Mouse (Mus musculus) CH12.LX (cell line): Measurements from ENCODE around the gene Adamtsl5.

Experiments used
- CTCF ChIP-seq, 2 experiments: IDR thresholded peaks in 1 of 2; conservative IDR thresholded peaks in 1 of 2; 2 replicates each; pipeline ENCODE4 v1.5.1; 2011 to 2012; ENCODE audit warnings: low read depth in 2 of 2, low read length in 2 of 2, improper control_type of control experiment in 1 of 2, inconsistent platforms in 1 of 2, mild to moderate bottlenecking in 1 of 2, moderate library complexity in 1 of 2
- EP300 ChIP-seq: IDR thresholded peaks from 2 replicates; pipeline ENCODE4 v1.6.1; 2011; ENCODE audit warnings: low read length, improper control_type of control experiment
- HCFC1 ChIP-seq: IDR thresholded peaks from 2 replicates; pipeline ENCODE4 v1.6.1; 2012; ENCODE audit warnings: low read depth, mild to moderate bottlenecking, inconsistent platforms, low read length, improper control_type of control experiment
- MAFK ChIP-seq: IDR thresholded peaks from 2 replicates; pipeline ENCODE4 v1.6.1; 2011; ENCODE audit warnings: low read length, improper control_type of control experiment; ENCODE audit not compliant: insufficient replicate concordance
- NELFE ChIP-seq: IDR thresholded peaks from 2 replicates; pipeline ENCODE4 v1.6.1; 2011; ENCODE audit warnings: low read depth, low read length, improper control_type of control experiment
- POLR2A ChIP-seq: IDR thresholded peaks from 2 replicates; pipeline ENCODE4 v1.6.1; 2011; ENCODE audit warnings: low read depth, mild to moderate bottlenecking, improper control_type of control experiment, low read length
- POLR2AphosphoS2 ChIP-seq: IDR thresholded peaks from 2 replicates; pipeline ENCODE4 v1.6.1; 2011; ENCODE audit warnings: low read depth, low read length, improper control_type of control experiment
- RAD21 ChIP-seq: IDR thresholded peaks from 2 replicates; pipeline ENCODE4 v1.6.1; 2011; ENCODE audit warnings: low read depth, mild to moderate bottlenecking, low read length, improper control_type of control experiment, moderate library complexity
- ZC3H11A ChIP-seq: IDR thresholded peaks from 2 replicates; pipeline ENCODE4 v1.6.1; 2012; ENCODE audit warnings: low read depth, mild to moderate bottlenecking, inconsistent platforms, low read length, improper control_type of control experiment

DNA sequence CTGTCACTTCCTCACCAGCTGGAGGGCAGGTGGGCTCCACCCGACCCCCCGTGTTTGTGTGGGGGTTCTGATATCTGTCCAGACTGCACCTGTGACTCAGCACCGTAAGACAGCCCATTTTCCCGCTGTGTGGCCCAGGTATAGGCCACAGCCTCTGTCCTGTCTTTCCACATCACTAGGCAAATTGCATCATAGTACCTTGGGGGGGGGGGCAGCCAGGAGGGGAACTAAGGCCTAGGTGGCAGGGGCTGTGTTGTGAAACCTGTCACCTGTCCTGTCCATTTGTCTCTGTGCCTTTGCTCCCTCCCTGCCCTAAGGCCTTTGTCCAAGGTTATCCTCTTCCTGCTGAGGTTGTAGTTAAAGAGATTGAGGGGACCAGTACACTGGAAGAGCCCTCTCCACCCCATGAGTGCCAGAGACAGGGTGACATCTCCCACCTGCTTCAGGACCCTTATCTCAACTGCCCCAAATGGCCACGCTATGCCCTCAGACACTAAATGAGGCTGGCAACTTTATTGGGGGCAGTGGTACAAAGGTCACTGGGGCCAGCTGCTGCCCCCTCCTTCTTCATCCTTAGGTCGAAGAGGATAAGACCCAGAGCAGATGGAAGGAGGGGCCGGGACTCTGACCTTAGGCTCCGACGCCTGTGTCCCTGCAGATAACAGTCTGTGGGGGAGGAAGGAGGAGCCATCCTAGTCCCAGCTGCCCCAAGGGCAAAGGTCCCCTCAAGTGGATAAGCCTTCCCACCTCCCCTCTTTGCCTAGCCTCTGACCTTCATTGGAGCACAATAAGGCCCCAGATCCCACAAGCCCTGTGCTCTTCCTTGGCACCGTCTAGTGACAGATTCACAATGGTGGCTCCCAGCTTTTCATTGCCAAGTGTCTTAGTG lies 16.3 kb downstream of the Adamtsl5 start:
- TF ChIP-seq RAD21 (no peak), MAFK (no peak), EP300 (no peak), ZC3H11A (no peak), CTCF (conservative IDR thresholded peaks at IDR 0.05 in 1 of 2, IDR thresholded peaks at IDR 0.05 in 1 of 2; ENCODE audit: low read depth in 2 of 2, low read length in 2 of 2) (no peak), POLR2A (no peak), POLR2AphosphoS2 (no peak), HCFC1 (no peak), NELFE (no peak)
